Mouse (Mus musculus): ENCODE measurements around the gene Dpp8. TPM values are rescaled to one million over a fixed set of nuclear protein-coding genes. Genes with fewer than 3 reads are reported as not detected.
"Not testable (repeated sequence)": the region's sequence is repeated elsewhere in the genome, so short reads cannot be mapped to it uniquely, and the experiment has no call there.

Dpp8 gene
- polyA plus RNA-seq, 1 experiment from 2014 or later, result 37.0 TPM

DNA sequence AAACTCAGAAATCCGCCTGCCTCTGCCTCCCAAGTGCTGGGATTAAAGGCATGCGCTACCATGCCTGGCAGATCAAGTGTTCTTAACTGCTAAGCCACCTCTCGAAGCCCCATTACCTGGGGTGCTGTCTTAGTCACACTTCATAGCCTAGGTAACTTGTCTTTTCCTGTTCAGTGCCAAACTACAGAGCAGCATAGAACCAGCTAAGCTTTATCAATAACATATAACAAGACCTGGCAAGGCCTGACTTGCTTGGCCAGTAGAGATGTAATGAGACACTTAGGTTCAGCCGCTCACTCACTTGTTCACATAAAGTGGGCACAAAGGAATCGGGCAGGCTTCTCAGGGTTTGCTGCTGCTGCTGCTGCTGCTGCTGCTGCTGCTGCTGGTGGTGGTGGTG is 3.9 kb upstream of the Dpp8 start:
- Histone ChIP-seq H3K27me3 (no peaks in the 10 kb centered on the region), H3K27ac (no peak overlapping the region), H3K4me2 (replicated peaks) (no peak overlapping the region), H3K4me1 (peaks cover 8% of the 10 kb centered on the region), H3K9ac (no peak overlapping the region), H3K9me3 (no peaks in the 10 kb centered on the region), H3K36me3 (no peaks in the 10 kb centered on the region), H3K4me3 (no peak overlapping the region)
- 83% methylated on average over 5 of the region's 5 CpGs for WGBS
- ATAC-seq (ENCODE audit: low FRiP score, low read depth), result no peak

DNA sequence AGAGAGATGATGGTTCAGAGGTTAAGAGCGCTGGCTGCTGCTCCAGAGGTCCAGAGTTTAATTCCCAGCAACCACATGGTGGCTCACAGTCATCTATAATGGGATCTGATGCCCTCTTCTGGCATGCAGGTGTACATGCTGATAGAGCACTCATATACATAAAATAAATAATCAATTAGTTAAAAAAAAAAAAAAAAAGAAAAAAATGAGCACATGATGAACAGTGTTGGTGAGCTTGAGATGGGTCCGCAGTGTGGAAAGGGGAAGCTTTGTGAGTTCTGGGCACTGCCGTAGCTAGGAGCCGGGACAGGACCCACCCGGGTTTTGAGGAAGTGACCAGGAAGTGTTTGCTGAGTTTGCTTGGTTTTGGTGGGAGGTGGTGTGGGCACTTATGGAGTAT is 859 bp upstream of the Dpp8 start:
- not testable (repeated sequence) for ATAC-seq (ENCODE audit: low FRiP score, low read depth); H3K27ac ChIP-seq; H3K4me2 ChIP-seq (replicated peaks); H3K9ac ChIP-seq; H3K36me3 ChIP-seq; H3K9me3 ChIP-seq; H3K4me3 ChIP-seq; H3K27me3 ChIP-seq
- peaks cover 12% of the 10 kb centered on the region for H3K4me1 ChIP-seq
- WGBS, result 83% methylated on average over 5 of the region's 5 CpGs

DNA sequence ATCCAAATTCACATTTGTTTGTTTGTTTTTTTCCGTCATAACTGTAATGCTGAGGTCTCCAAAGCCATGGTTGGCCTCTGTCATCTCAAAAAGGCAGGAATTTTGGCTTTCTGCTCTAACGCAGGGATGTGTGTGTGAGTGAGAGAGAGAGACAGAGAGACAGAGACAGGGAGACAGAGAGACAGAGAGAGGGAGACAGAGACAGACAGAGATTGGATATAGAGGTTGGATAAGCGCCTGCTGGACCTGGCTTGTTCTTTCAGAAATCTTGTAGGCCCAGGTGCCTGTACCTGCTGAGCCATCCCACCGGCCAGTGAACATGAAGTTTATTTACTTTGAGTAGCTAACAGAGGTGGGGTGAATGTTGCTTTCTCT is 333 bp upstream of the Dpp8 start:
- WGBS, result 26% methylated on average over 4 of the region's 4 CpGs
- Histone ChIP-seq H3K27ac (no peak overlapping the region), H3K4me3 (peak overlapping the region; percentile 100), H3K4me2 (replicated peaks) (peak overlapping the region; percentile 42), H3K9me3 (no peaks in the 10 kb centered on the region), H3K4me1 (peaks cover 12% of the 10 kb centered on the region), H3K27me3 (no peaks in the 10 kb centered on the region), H3K9ac (0 out of 2 replicates have a peak overlapping the region, but pooled peaks have one; percentile 31), H3K36me3 (peaks cover 8% of the 10 kb centered on the region)
- ATAC-seq (ENCODE audit: low FRiP score, low read depth), result no peak; the same call in 1 of the 2 replicates

DNA sequence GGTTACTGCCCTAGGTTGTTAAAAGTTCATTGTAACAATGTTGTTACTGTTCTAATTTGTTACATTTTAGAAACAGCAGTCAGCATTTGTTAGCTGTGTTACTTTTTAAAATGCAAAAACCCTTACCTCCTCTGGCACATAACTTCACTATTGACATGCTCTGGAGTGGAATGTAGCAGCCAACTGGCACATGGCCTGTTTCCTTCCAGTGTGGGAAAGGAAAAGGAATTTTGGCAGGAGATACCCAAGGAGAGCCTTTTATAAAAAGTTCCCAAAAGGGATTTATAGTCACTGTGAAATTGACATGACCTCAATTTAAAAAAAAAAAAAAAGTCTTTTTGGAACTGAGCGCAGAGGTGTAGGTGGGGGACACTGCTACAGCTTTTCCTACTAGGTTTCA is 4.2 kb downstream of the Dpp8 start:
- H3K9me3 ChIP-seq, result no peaks in the 10 kb centered on the region
- H3K36me3 ChIP-seq, result peaks cover 51% of the 10 kb centered on the region
- no peak overlapping the region for H3K27ac ChIP-seq
- no peak overlapping the region for H3K4me3 ChIP-seq
- ATAC-seq (ENCODE audit: low FRiP score, low read depth), result no peak
- no peak overlapping the region for H3K4me2 ChIP-seq (replicated peaks)
- H3K4me1 ChIP-seq, result peaks cover 12% of the 10 kb centered on the region
- H3K27me3 ChIP-seq, result no peaks in the 10 kb centered on the region
- H3K9ac ChIP-seq, result no peak overlapping the region
- 82% methylated on average over 1 of the region's 1 CpGs for WGBS

DNA sequence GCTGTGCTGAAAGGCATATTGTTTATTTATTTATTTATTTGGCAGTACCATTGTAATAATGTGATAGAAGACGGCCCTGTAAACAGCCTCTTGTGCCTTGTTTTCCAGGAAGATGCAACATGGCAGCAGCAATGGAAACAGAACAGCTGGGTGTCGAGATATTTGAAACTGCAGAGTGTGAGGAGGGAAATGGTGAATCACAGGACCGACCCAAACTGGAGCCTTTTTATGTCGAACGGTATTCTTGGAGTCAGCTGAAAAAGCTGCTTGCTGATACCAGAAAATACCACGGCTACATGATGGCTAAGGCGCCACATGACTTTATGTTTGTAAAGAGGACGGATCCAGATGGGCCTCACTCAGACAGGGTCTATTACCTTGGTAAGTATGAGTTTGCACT is 4.6 kb downstream of the Dpp8 start:
- H3K9me3 ChIP-seq, result no peaks in the 10 kb centered on the region
- 90% methylated on average over 8 of the region's 8 CpGs for WGBS
- H3K36me3 ChIP-seq, result peaks cover 55% of the 10 kb centered on the region
- no peak overlapping the region for H3K27ac ChIP-seq
- no peak overlapping the region for H3K9ac ChIP-seq
- peaks cover 11% of the 10 kb centered on the region for H3K4me1 ChIP-seq
- H3K4me3 ChIP-seq, result no peak overlapping the region
- no peak overlapping the region for H3K4me2 ChIP-seq (replicated peaks)
- no peak for ATAC-seq (ENCODE audit: low FRiP score, low read depth)
- no peaks in the 10 kb centered on the region for H3K27me3 ChIP-seq

DNA sequence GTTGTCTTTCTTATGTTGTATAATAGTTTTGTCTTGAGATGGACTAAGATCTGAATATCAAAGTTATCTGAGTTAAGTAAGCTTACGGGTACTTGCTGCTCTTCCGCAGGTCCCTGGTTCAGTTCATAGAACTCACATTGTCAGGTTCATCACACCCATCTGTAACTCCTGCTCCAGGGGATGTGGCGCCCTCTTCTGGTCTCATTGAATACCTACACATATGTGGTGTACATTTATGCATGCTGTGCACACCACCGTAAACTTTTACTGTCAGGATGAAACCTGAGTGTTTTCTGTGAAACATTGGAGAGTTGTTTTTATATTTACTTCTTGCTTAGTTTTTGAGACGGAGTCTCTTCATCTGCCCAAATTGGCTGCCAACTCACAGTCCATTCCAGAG is 9.2 kb downstream of the Dpp8 start:
- Histone ChIP-seq H3K36me3 (peaks cover 84% of the 10 kb centered on the region), H3K27me3 (no peaks in the 10 kb centered on the region), H3K4me2 (replicated peaks) (no peak overlapping the region)

DNA sequence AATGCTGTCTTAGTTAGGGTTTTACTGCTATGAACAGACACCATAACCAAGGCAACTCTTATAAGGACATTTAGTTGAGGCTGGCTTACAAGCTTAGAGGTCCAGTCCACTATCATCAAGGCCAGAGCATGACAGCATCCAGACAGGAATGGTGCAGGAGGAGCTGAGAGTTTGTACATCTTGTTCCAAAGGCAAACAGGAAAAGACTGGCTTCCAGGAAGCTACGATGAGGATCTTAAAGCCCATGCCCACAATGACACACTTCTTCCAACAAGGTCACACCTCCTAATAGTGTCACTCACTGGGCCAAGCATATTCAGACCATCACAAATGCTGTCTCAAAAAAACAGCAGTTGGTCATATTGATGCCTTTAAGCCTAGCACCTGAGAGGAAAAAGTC is 14.8 kb downstream of the Dpp8 start:
- no peaks in the 10 kb centered on the region for H3K4me1 ChIP-seq
- peaks cover 88% of the 10 kb centered on the region for H3K36me3 ChIP-seq
- H3K27me3 ChIP-seq, result no peaks in the 10 kb centered on the region
- H3K27ac ChIP-seq, result no peak overlapping the region
- WGBS, result 96% methylated on average over 1 of the region's 1 CpGs
- H3K4me3 ChIP-seq, result no peak overlapping the region
- no peak overlapping the region for H3K4me2 ChIP-seq (replicated peaks)
- H3K9ac ChIP-seq, result no peak overlapping the region
- H3K9me3 ChIP-seq, result no peaks in the 10 kb centered on the region
- no peak for ATAC-seq (ENCODE audit: low FRiP score, low read depth)

More for the DNA sequence above, 9.2 kb downstream of the Dpp8 start:
- Histone ChIP-seq H3K4me3 (no peak overlapping the region), H3K9ac (no peak overlapping the region), H3K9me3 (no peaks in the 10 kb centered on the region), H3K4me1 (no peaks in the 10 kb centered on the region), H3K27ac (no peak overlapping the region)
- WGBS, result 95% methylated on average over 5 of the region's 5 CpGs
- no peak for ATAC-seq (ENCODE audit: low FRiP score, low read depth)

DNA sequence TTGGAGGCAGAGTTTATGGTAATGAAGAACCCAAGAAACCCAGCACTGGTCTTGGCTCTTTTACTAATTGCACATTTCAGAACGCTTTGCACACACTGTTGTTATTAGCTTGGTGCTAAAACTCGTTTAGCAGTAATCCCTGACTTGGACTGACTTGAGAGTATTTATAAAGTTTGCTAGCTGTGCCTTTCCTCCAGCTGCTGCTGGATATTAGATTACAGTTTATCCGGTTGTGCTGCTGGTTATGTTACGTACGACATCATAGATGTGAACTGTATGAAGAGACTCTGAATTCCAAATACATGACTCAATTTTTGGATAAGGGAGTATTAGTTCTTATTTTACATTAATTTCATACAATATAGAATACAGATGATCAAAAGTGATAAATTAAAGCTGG is 17.2 kb downstream of the Dpp8 start:
- Histone ChIP-seq H3K36me3 (peaks cover 91% of the 10 kb centered on the region), H3K9ac (no peak overlapping the region), H3K4me1 (no peaks in the 10 kb centered on the region), H3K9me3 (no peaks in the 10 kb centered on the region), H3K4me3 (no peak overlapping the region), H3K27ac (no peak overlapping the region), H3K27me3 (no peaks in the 10 kb centered on the region), H3K4me2 (replicated peaks) (no peak overlapping the region)
- 74% methylated on average over 5 of the region's 5 CpGs for WGBS
- no peak for ATAC-seq (ENCODE audit: low FRiP score, low read depth)

DNA sequence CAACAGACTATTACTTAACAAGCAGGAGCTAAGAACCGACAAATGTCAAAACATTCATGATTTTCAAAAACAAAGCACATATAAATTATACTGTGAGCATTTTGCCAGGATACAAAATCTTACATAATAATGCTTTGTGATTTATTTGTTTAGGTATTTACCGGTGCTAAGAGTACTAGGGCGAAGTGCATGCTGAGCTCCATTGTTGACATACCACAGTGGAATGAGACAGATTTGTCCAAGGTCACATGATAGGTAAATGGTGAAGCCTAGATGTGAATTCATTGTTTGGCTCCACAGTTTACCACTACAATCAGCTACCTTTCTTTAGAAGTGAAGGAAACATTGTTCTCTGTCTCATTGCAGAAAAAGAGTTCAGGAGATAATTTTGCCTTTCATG is 18.8 kb downstream of the Dpp8 start:
- no peaks in the 10 kb centered on the region for H3K27me3 ChIP-seq
- no peak overlapping the region for H3K4me3 ChIP-seq
- H3K9me3 ChIP-seq, result no peaks in the 10 kb centered on the region
- H3K4me1 ChIP-seq, result no peaks in the 10 kb centered on the region
- ATAC-seq (ENCODE audit: low FRiP score, low read depth), result no peak
- no peak overlapping the region for H3K4me2 ChIP-seq (replicated peaks)
- 97% methylated on average over 3 of the region's 3 CpGs for WGBS
- peaks cover 92% of the 10 kb centered on the region for H3K36me3 ChIP-seq
- no peak overlapping the region for H3K27ac ChIP-seq
- no peak overlapping the region for H3K9ac ChIP-seq

DNA sequence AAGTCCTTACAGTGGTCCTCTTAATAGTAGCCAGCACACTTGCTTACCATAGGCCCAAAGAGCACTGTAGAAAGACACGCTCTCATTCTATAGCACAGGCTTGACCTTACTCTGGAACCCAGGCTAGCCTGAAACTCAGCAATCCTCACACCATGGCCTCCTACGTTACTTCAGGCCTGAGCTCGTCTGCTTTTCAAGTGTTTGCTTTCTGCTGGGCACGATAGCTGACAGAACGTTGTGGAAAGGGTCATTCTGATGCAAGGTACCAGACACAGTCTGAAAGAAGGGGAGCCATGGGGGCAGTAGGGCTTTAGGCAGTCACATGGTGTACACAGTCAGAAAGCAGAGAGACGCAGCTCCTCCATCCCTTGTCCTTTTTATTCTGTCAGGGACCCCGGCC is 32.0 kb downstream of the Dpp8 start:
- ATAC-seq (ENCODE audit: low FRiP score, low read depth), result no peak
- peaks cover 80% of the 10 kb centered on the region for H3K36me3 ChIP-seq
- H3K27me3 ChIP-seq, result no peaks in the 10 kb centered on the region
- no peaks in the 10 kb centered on the region for H3K4me1 ChIP-seq
- no peak overlapping the region for H3K27ac ChIP-seq
- H3K9ac ChIP-seq, result no peak overlapping the region
- H3K4me2 ChIP-seq (replicated peaks), result no peak overlapping the region
- WGBS, result 92% methylated on average over 7 of the region's 7 CpGs
- H3K4me3 ChIP-seq, result no peak overlapping the region
- H3K9me3 ChIP-seq, result no peaks in the 10 kb centered on the region

DNA sequence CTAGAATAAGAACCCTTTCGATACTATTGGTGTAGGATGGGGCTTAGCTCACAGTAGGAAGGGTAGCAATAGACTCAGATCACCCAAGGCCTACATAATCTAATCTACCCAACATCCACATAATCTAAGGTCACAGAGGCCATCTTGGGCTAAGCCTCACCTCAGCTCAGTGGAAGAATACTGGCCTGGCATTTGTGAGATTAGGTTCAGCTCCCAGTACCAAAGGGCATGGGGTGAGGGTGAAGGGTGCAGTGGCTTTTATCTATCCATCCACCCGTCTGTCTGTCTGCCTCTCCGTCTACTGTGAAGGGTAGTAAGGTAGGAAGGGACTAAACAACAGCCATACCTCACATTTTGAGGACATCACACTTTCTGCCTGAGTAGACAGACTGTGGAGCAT is 38.4 kb downstream of the Dpp8 start:
- no peak overlapping the region for H3K4me3 ChIP-seq
- no peaks in the 10 kb centered on the region for H3K27me3 ChIP-seq
- no peak overlapping the region for H3K27ac ChIP-seq
- no peak overlapping the region for H3K9ac ChIP-seq
- H3K36me3 ChIP-seq, result peaks cover 84% of the 10 kb centered on the region
- 92% methylated on average over 3 of the region's 3 CpGs for WGBS
- H3K4me1 ChIP-seq, result no peaks in the 10 kb centered on the region
- H3K9me3 ChIP-seq, result no peaks in the 10 kb centered on the region
- no peak overlapping the region for H3K4me2 ChIP-seq (replicated peaks)
- ATAC-seq (ENCODE audit: low FRiP score, low read depth), result no peak

DNA sequence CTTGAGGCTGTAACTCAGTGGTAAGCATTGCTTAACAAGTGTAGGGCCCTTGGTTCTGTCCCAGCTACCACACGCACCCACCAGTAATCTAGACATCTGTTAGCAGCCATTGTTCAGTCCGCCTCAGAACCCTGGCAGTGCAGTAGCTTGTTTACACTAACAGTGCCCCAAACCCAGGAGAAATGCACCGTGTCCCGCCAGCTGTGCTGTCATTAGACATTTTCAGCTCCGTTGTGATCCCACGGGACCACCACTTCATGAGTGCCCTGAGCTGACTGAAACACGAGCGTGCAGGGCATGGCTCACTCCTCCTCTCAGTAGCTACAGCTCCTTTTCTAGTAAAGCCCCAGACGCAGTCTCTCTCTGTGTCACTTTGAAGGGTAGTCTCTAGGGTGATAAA is 41.3 kb downstream of the Dpp8 start:
- peak; percentile 19; the same call in 1 of the 2 replicates for ATAC-seq (ENCODE audit: low FRiP score, low read depth)
- 61% methylated on average over 9 of the region's 9 CpGs for WGBS
- H3K4me2 ChIP-seq (replicated peaks), result no peak overlapping the region
- no peaks in the 10 kb centered on the region for H3K4me1 ChIP-seq
- no peak overlapping the region for H3K4me3 ChIP-seq
- H3K36me3 ChIP-seq, result peaks cover 86% of the 10 kb centered on the region
- H3K9me3 ChIP-seq, result no peaks in the 10 kb centered on the region
- H3K9ac ChIP-seq, result no peak overlapping the region
- no peak overlapping the region for H3K27ac ChIP-seq
- H3K27me3 ChIP-seq, result no peaks in the 10 kb centered on the region

DNA sequence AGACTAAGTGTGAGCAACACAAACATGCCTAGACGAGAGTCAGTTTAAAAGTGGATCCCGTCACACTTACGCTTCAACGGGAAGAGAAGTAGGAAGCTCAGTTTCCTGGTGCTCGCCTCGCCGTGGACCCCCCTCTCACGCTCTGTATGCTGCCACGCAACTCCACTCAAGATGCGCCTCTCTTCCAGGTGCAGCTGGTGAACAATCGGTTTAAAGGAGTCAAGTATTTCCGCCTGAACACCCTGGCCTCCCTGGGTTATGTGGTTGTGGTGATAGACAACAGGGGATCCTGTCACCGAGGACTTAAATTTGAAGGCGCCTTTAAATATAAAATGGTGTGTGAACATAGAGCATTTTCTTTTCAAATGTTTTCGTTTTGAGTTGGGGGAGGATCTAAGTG is 42.0 kb downstream of the Dpp8 start:
- Histone ChIP-seq H3K27me3 (no peaks in the 10 kb centered on the region), H3K36me3 (peaks cover 86% of the 10 kb centered on the region), H3K4me1 (no peaks in the 10 kb centered on the region), H3K4me3 (no peak overlapping the region), H3K4me2 (replicated peaks) (no peak overlapping the region), H3K9me3 (no peaks in the 10 kb centered on the region), H3K9ac (no peak overlapping the region), H3K27ac (no peak overlapping the region)
- no peak for ATAC-seq (ENCODE audit: low FRiP score, low read depth)
- 89% methylated on average over 15 of the region's 15 CpGs for WGBS
